Mouse (Mus musculus) hindbrain, embryonic 13.5 days (tissue): ENCODE results near the gene Pan3. TPM values are rescaled to one million over a fixed set of nuclear protein-coding genes. Genes with fewer than 3 reads are reported as not detected.

Experiments used
- ATAC-seq: fragments of 200-750 bp; cut with Nextera tagmentation; 2 replicates; pipeline ENCODE4 v1.8.0; 2017; ENCODE audit warnings: moderate TSS enrichment; ENCODE audit not compliant: low FRiP score
- H3K27ac ChIP-seq: fragments of 300-500 bp; sonication (generic); 2 replicates; pipeline ENCODE4 v1.5.1; 2015; ENCODE audit warnings: inconsistent platforms, mild to moderate bottlenecking, moderate library complexity
- H3K27me3 ChIP-seq: fragments of 300-500 bp; sonication (generic); 2 replicates; pipeline ENCODE4 v1.6.1; 2015; ENCODE audit warnings: mild to moderate bottlenecking, inconsistent platforms
- H3K36me3 ChIP-seq: fragments of 300-500 bp; sonication (generic); 2 replicates; pipeline ENCODE4 v1.6.1; 2015; ENCODE audit warnings: mild to moderate bottlenecking, inconsistent platforms
- H3K4me1 ChIP-seq: fragments of 300-500 bp; sonication (generic); replicated peaks from 2 replicates; pipeline ENCODE4 v1.6.1; 2015; ENCODE audit warnings: inconsistent platforms
- H3K4me2 ChIP-seq: fragments of 300-500 bp; sonication (generic); 2 replicates; pipeline ENCODE4 v1.6.1; 2015; ENCODE audit warnings: inconsistent platforms, mild to moderate bottlenecking, moderate library complexity
- H3K4me3 ChIP-seq: fragments of 300-500 bp; sonication (generic); 2 replicates; pipeline ENCODE4 v1.5.1; 2015; ENCODE audit warnings: mild to moderate bottlenecking, inconsistent platforms
- H3K9ac ChIP-seq: fragments of 300-500 bp; sonication (generic); 2 replicates; pipeline ENCODE4 v1.6.1; 2015; ENCODE audit warnings: mild to moderate bottlenecking, inconsistent platforms
- H3K9me3 ChIP-seq: fragments of 300-500 bp; sonication (generic); 2 replicates; pipeline ENCODE4 v1.6.1; 2016; ENCODE audit warnings: inconsistent platforms
- whole genome bisulfite sequencing: fragments of 180-500 bp; shearing (Covaris S2); methylation state at CpG from one replicate; pipeline ENCODE4 v1.1.7; 2015; 5-methylcytosine and 5-hydroxymethylcytosine counted together
- polyA plus RNA-seq: library from polyadenylated mRNA; unstranded; fragments of >200 nt; fragmentation: Nextera tagmentation; extraction: Ambion mirVana; gene quantifications from 2 replicates; pipeline ENCODE4 v1.2.1, GENCODE M21; 2015

Pan3 gene
- polyA plus RNA-seq, 1 experiment from 2014 or later = 61.1 TPM

- Histone ChIP-seq H3K9me3 (no peaks in the 10 kb centered on the region), H3K36me3 (peaks cover 13% of the 10 kb centered on the region), H3K27me3 (no peaks in the 10 kb centered on the region), H3K9ac (no peak overlapping the region), H3K4me3 (no peak overlapping the region), H3K27ac (no peak overlapping the region), H3K4me1 (peaks cover 3% of the 10 kb centered on the region; the same call in 1 of the 2 replicates), H3K4me2 (no peak overlapping the region)
- no peak for ATAC-seq
- WGBS = 97% methylated on average over 5 of the region's 5 CpGs
Measured at GRCm38 (mm10) chr5:147471163-147471562, 41.2 kb downstream of the Pan3 start.

DNA sequence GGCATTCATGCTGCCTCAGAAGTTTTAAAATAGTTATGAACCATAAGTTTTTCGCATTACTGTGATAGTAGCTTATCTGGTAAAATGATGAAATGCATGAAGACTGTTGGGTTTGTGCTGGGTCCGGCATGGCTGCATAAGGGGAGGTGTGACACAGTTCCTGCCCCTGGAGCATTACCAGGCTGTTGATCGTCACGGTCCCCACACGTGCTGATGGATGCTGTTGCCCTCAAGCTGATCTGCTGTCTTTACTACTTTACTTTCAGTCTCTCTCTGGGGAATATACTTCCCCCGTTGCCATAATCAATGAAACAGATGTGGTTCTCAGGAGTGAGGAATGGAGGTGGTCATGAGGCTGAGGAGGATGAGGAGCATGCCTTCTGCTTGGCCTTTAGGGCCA is 43.1 kb downstream of the Pan3 start:
- Histone ChIP-seq H3K9ac (no peak overlapping the region), H3K36me3 (peaks cover 2% of the 10 kb centered on the region; the same call in 1 of the 2 replicates), H3K4me1 (peaks cover 3% of the 10 kb centered on the region; the same call in 1 of the 2 replicates), H3K27ac (no peak overlapping the region), H3K4me2 (no peak overlapping the region), H3K27me3 (no peaks in the 10 kb centered on the region), H3K4me3 (no peak overlapping the region), H3K9me3 (no peaks in the 10 kb centered on the region)
- ATAC-seq = no peak
- WGBS = 71% methylated on average over 6 of the region's 6 CpGs

DNA sequence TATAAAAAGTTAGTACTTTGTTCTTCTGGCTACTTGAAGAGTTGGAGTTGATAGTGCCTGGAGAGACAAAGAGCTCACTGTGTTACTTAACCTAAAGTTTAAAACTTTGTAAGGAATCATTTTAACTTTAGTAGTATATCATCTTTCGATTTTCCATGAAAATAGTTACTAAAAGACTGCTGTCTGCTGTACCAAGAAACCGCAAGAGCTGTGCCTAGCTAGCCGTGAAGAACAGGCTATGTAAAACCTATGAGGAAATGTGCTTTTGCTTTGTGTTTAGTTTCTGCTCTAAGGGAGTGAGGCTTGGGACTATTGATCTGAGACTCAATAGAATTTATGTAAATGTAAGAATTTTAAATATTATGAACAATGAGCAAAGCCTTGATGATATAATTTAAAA is 43.9 kb downstream of the Pan3 start:
- 88% methylated on average over 3 of the region's 3 CpGs for WGBS
- Histone ChIP-seq H3K9me3 (no peaks in the 10 kb centered on the region), H3K4me1 (peaks cover 3% of the 10 kb centered on the region; the same call in 1 of the 2 replicates), H3K9ac (no peak overlapping the region), H3K4me3 (no peak overlapping the region), H3K27ac (no peak overlapping the region), H3K36me3 (peaks cover 2% of the 10 kb centered on the region; the same call in 1 of the 2 replicates), H3K4me2 (no peak overlapping the region), H3K27me3 (no peaks in the 10 kb centered on the region)
- no peak for ATAC-seq

GRCm38 (mm10) chr5:147476109-147476508 is 46.1 kb downstream of the Pan3 start:
- Histone ChIP-seq H3K4me1 (peaks cover 3% of the 10 kb centered on the region; the same call in 1 of the 2 replicates), H3K27ac (no peak overlapping the region), H3K4me2 (no peak overlapping the region), H3K27me3 (no peaks in the 10 kb centered on the region), H3K9ac (no peak overlapping the region), H3K36me3 (peaks cover 2% of the 10 kb centered on the region; the same call in 1 of the 2 replicates), H3K4me3 (no peak overlapping the region), H3K9me3 (no peaks in the 10 kb centered on the region)
- no peak for ATAC-seq
- 95% methylated on average over 5 of the region's 5 CpGs for WGBS

DNA sequence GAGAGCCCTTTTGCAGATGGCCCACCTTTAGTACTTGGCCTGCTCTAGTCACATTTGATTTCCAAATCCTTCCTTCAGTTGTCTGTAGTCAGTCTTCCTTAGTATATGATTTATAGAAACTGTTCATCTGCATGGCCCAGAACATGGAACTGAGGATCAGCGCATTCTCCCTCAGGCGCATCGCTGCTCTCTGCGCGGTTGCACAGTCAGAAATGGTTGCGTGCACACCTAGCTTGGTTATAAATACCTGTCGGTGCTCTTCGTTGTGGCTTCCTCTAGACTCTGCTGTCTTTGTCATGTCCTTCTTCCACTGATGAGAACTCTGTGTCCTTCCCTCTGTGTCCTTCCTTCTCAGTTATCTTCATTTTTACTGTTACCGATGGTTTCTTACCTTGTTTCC is 47.1 kb downstream of the Pan3 start:
- no peak for ATAC-seq
- 98% methylated on average over 9 of the region's 9 CpGs for WGBS

DNA sequence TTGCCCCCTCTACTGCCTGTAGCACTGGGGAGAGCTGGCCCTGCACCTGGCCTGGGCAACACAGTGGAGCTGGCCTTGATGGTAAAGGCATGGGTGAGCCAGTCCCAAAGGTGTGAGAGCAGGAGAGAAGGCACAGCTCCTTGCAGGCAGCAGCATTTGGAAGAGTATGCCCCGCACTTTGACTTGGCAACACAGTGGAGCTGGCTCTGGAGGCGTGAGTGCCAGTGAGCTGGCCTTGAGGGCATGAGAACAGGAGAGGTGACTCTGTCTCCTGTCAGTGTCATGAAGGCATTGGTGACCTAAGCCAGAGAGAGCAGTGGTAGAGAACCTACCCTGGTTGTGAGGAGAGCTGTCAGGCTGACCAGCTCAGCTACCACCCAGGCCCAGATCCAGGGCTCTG is 49.4 kb downstream of the Pan3 start:
- 98% methylated on average over 2 of the region's 2 CpGs for WGBS
- ATAC-seq = no peak
- no peak overlapping the region for H3K9ac ChIP-seq
- no peaks in the 10 kb centered on the region for H3K9me3 ChIP-seq
- no peak overlapping the region for H3K4me3 ChIP-seq
- no peaks in the 10 kb centered on the region for H3K36me3 ChIP-seq
- no peak overlapping the region for H3K27ac ChIP-seq
- H3K27me3 ChIP-seq = no peaks in the 10 kb centered on the region
- no peaks in the 10 kb centered on the region for H3K4me1 ChIP-seq
- H3K4me2 ChIP-seq = no peak overlapping the region

More for the DNA sequence above, 47.1 kb downstream of the Pan3 start:
- no peak overlapping the region for H3K9ac ChIP-seq
- no peaks in the 10 kb centered on the region for H3K27me3 ChIP-seq
- no peaks in the 10 kb centered on the region for H3K9me3 ChIP-seq
- H3K27ac ChIP-seq = no peak overlapping the region
- peaks cover 3% of the 10 kb centered on the region; the same call in 1 of the 2 replicates for H3K4me1 ChIP-seq
- H3K4me3 ChIP-seq = no peak overlapping the region
- H3K36me3 ChIP-seq = no peaks in the 10 kb centered on the region
- no peak overlapping the region for H3K4me2 ChIP-seq

- no peaks in the 10 kb centered on the region for H3K9me3 ChIP-seq
Measured at GRCm38 (mm10) chr5:147484142-147484541, 54.2 kb downstream of the Pan3 start.

GRCm38 (mm10) chr5:147489226-147489625 is 59.3 kb downstream of the Pan3 start:
- 0 out of 2 replicates have a peak, but pooled peaks cover 9% of the 10 kb centered on the region for H3K4me1 ChIP-seq
- no peak overlapping the region for H3K9ac ChIP-seq
- no peak for ATAC-seq
- no peak overlapping the region for H3K4me2 ChIP-seq
- H3K4me3 ChIP-seq = no peak overlapping the region
- no peaks in the 10 kb centered on the region for H3K36me3 ChIP-seq
- no peaks in the 10 kb centered on the region for H3K9me3 ChIP-seq
- H3K27me3 ChIP-seq = no peaks in the 10 kb centered on the region
- H3K27ac ChIP-seq = no peak overlapping the region
- 85% methylated on average over 6 of the region's 6 CpGs for WGBS

More at GRCm38 (mm10) chr5:147484142-147484541, 54.2 kb downstream of the Pan3 start:
- Histone ChIP-seq H3K4me2 (no peak overlapping the region), H3K36me3 (no peaks in the 10 kb centered on the region), H3K9ac (no peak overlapping the region), H3K4me1 (no peaks in the 10 kb centered on the region), H3K4me3 (no peak overlapping the region), H3K27ac (no peak overlapping the region), H3K27me3 (no peaks in the 10 kb centered on the region)
- 78% methylated on average over 3 of the region's 3 CpGs for WGBS
- no peak for ATAC-seq

GRCm38 (mm10) chr5:147490907-147491306 is 60.9 kb downstream of the Pan3 start:
- WGBS = 87% methylated on average over 5 of the region's 5 CpGs
- Histone ChIP-seq H3K27me3 (no peaks in the 10 kb centered on the region), H3K4me3 (no peak overlapping the region), H3K9ac (no peak overlapping the region), H3K9me3 (no peaks in the 10 kb centered on the region), H3K4me2 (no peak overlapping the region), H3K4me1 (0 out of 2 replicates have a peak, but pooled peaks cover 9% of the 10 kb centered on the region), H3K27ac (no peak overlapping the region), H3K36me3 (no peaks in the 10 kb centered on the region)
- no peak for ATAC-seq

GRCm38 (mm10) chr5:147492511-147492910 is 62.5 kb downstream of the Pan3 start:
- ATAC-seq = no peak
- peaks cover 11% of the 10 kb centered on the region; the same call in 1 of the 2 replicates for H3K4me1 ChIP-seq
- H3K4me3 ChIP-seq = no peak overlapping the region
- H3K27ac ChIP-seq = no peak overlapping the region
- H3K27me3 ChIP-seq = no peaks in the 10 kb centered on the region
- H3K9ac ChIP-seq = no peak overlapping the region
- no peaks in the 10 kb centered on the region for H3K36me3 ChIP-seq
- 83% methylated on average over 3 of the region's 3 CpGs for WGBS
- H3K9me3 ChIP-seq = no peaks in the 10 kb centered on the region
- no peak overlapping the region for H3K4me2 ChIP-seq

- Histone ChIP-seq H3K9me3 (no peaks in the 10 kb centered on the region), H3K9ac (no peak overlapping the region), H3K4me3 (no peak overlapping the region), H3K27ac (no peak overlapping the region), H3K4me2 (no peak overlapping the region), H3K4me1 (peaks cover 11% of the 10 kb centered on the region; the same call in 1 of the 2 replicates), H3K36me3 (no peaks in the 10 kb centered on the region), H3K27me3 (no peaks in the 10 kb centered on the region)
- no peak for ATAC-seq
- WGBS = 54% methylated on average over 1 of the region's 1 CpGs
Measured at GRCm38 (mm10) chr5:147493205-147493604, 63.2 kb downstream of the Pan3 start.

DNA sequence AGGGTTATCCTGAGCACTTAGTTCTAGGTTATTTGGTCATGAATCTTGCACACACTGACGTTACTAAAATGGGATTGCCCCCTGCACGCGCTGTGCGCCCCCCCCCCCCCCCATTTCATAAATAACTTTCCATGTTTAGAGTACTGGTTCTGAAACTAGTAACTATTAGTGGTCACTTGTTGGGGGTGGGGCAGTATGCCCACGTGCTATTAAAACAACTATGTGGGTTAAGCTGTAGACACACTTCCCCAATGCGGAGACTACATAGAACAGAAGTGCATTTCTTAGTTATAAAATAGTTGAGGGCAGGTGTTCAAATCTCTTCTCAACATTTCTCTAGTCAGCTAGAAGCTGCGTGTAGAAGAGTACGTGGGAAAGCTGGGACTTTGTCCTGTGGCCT is 63.7 kb downstream of the Pan3 start:
- Histone ChIP-seq H3K9me3 (no peaks in the 10 kb centered on the region), H3K9ac (no peak overlapping the region), H3K4me1 (peaks cover 11% of the 10 kb centered on the region; the same call in 1 of the 2 replicates), H3K4me3 (no peak overlapping the region), H3K36me3 (no peaks in the 10 kb centered on the region), H3K4me2 (no peak overlapping the region), H3K27ac (no peak overlapping the region), H3K27me3 (no peaks in the 10 kb centered on the region)
- 91% methylated on average over 8 of the region's 8 CpGs for WGBS
- ATAC-seq = no peak

GRCm38 (mm10) chr5:147494388-147494787 is 64.4 kb downstream of the Pan3 start:
- Histone ChIP-seq H3K27me3 (no peaks in the 10 kb centered on the region), H3K27ac (no peak overlapping the region), H3K9me3 (no peaks in the 10 kb centered on the region), H3K4me2 (no peak overlapping the region), H3K36me3 (no peaks in the 10 kb centered on the region), H3K4me1 (peaks cover 11% of the 10 kb centered on the region; the same call in 1 of the 2 replicates), H3K4me3 (no peak overlapping the region), H3K9ac (no peak overlapping the region)
- no peak for ATAC-seq
- WGBS = 93% methylated on average over 4 of the region's 4 CpGs
